Mouse (Mus musculus): ENCODE measurements at regions not wholly inside any gene's neighbourhood (a gene's known extent, or its start where the extent isn't known, plus 50 kb on each side); places are given as distances from the start of the nearest gene placed in this dataset.

- no peak for TF ChIP-seq CTCF (IDR thresholded peaks at IDR 0.05)
- TF ChIP-seq POLR2A (IDR thresholded peaks at IDR 0.05; ENCODE audit: insufficient read depth, low read depth, low read length) = no peak
- TF ChIP-seq EP300 (IDR thresholded peaks at IDR 0.05; ENCODE audit: insufficient read depth, low read depth, low read length) = no peak
Measured at GRCm38 (mm10) chr16:47843169-47843568, 440.4 kb upstream of the Dppa4 start.
